Mouse (Mus musculus): ENCODE data around the gene Phpt1.
"Not testable (repeated sequence)": the region's sequence is repeated elsewhere in the genome, so short reads cannot be mapped to it uniquely, and the experiment has no call there.

Phpt1 gene

GRCm38 (mm10) chr2:25560551-25560950, 14.5 kb downstream of the Phpt1 start:
- no peak for ATAC-seq (ENCODE audit: low TSS enrichment)

DNA sequence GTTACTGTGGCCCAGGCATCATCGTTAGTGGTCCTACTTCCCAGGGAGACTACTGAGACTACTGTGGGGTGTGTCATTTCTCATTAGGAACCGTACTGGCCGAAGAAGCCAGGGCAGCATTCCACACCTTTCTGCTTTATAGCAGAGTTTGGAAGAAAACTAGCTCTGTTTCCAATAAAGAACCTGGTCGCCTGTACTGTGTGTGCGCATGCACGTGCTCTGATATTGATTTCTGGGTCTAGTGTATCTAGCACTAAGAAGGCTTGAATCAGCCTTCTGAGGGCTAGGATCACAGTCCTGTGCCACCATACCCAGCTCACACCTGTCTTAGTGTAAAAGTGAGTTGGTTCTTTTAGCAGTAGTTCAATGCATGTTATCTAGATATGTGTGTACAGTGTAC, 16.2 kb downstream of the Phpt1 start:
- no peak for ATAC-seq (ENCODE audit: low TSS enrichment)

- ATAC-seq (ENCODE audit: low TSS enrichment), result no peak
These were observed 17.1 kb downstream of the Phpt1 start for GRCm38 (mm10) chr2:25557964-25558360.

DNA sequence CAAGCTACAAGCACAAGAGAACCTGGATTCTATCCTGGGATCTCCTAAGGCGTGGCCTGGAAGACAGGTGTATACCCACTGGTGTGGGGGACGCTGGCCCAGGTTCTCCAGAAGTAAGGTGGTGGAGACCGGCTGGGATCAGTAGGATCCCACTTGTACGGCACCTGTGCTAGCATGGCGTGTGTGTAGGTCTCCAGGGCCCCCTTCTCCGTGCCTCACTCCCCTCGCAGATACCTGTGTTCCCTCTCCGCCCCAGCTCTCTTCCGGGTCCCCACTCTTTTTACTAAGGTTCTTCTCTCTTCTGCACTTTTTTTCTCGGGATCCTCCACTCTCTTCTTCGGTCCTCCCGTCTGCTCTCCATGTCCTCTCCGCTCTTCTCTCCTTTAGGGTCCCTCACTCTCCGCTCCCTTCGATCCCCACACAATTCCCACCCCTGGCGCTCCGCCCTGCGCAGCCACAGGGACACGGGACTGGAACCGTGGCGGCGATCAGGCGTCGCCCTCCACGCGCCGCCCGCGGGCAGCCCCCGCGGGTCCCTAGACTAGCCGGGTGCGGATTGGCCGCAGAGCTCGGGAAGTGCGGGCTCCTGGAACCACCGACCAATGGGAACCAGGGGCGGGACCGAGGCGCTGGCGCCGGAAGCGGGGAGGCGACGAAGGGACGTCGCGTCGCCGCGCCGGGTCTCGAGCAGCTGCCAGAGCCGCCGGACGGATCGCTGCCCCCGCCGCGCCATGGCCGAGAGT, 17.6 kb downstream of the Phpt1 start, which contains the start of gene Edf1:
Gene Edf1, plus strand, starts transcription at position 627 of the 743 bp plus-strand sequence.
- ATAC-seq (ENCODE audit: low TSS enrichment), result peak; percentile 99

GRCm38 (mm10) chr2:25556296-25556695, 18.7 kb downstream of the Phpt1 start:
- ATAC-seq (ENCODE audit: low TSS enrichment), result no peak

DNA sequence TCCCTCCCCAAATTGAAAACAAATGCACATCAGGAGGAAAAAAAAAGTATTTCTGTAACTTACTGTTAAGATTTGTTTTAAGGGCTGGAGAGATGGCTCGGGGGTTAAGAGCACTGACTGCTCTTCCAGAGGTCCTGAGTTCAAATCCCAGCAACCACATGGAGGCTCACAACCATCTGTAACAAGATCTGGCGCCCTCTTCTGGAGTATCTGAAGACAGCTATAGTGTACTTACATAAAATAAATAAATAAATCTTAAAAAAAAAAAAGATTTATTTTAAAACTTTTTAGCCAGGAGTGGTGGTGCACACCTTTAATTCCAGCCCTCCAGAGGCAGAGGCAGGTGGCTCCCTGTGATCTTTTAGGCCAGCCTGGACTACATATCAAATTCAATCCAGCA, 19.5 kb downstream of the Phpt1 start:
- not testable (repeated sequence) for ATAC-seq (ENCODE audit: low TSS enrichment)

DNA sequence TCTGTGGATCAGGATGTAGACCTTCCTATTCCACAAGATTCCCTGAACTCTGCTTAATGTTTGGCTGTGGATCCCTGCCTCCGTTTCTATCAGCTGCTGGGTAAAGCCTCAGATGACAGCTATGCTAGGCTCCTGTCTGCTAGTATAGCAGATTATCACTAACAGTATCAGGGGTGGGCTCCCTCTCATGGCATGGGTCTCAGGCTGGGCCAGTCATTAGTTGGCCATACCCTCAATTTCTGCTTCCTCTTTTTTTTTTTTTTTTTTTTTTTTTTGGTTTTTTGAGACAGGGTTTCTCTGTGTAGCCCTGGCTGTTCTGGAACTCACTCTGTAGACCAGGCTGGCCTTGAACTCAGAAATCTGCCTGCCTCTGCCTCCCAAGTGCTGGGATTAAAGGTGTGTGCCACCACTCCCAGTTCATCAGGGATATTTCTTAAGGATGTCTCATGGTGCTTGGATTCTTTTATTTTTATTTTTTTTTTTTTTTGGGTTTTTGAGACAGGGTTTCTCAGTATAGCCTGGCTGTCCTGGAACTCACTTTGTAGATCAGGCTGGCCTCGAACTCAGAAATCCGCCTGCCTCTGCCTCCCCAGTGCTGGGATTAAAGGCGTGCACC, 21.7 kb downstream of the Phpt1 start:
- not testable (repeated sequence) for ATAC-seq (ENCODE audit: low TSS enrichment)

DNA sequence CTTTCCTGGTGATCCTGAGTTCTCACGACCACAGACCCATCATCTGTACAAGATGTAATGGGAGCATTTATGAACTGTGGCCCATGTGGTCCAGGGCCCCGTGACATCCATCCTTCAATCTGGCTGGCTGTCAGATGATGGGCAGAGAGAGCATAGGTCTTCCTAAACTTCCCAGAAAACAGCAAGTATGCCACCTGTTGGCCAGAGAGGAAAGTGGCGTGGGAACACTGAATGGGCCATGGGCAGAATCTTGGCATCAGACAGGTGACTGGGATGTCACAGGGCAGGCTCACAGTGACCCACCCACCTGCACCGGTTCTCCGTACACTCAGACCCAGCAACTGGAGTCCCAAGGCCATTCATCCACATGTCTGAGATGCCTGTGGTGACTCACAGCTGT, 23.8 kb downstream of the Phpt1 start:
- ATAC-seq (ENCODE audit: low TSS enrichment), result no peak

DNA sequence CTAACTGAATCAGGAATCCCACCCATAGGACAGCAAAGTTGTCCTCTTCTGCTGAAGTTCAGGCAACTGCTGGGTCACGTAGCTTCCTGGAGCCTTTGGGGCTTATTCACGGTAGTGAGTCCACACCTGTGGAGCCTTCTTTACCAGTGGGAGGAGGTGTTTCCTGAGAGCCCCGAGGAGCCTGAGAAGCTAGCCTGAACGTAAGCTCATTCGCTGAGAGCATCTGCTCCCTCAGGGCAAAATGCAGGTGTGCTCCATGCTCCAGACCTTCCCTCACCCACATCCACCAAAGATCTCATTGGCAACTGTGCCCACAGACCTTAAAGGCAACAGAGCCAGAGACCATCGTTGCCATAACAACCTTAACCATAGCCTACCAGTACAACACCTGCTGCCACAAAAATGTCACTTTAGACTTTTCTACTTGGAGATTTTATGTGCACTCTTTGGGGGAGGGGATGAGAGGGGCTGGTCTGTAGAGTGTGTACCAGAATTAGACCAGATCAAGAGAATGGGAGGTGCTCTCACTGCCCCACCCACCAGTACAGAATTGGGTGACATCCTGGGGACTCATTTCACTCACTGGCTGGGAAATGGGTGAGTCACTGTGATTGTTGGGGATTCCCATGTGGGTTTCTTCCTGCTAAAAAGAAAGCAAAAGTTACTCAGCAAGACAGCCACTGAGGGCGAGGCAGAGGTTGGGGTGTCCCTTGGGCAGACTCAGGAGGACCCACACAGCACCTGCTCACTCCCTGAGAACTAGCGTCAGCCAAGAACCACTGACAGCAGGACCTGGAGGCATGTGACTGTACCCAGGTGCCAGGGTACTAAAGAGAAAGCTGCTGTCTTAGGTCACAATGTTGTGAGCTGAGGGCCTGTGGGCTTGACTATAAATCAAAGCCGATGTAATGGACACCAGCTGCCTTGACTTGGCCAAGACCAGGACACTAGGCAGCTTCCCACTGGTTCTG, 25.7 kb downstream of the Phpt1 start:
- ATAC-seq (ENCODE audit: low TSS enrichment), result no peak

GRCm38 (mm10) chr2:25546811-25547491, 28.1 kb downstream of the Phpt1 start, which contains the start of gene Traf2:
TSS of gene Traf2 (minus strand) at chr2:25546940.
- peak; percentile 100 for ATAC-seq (ENCODE audit: low TSS enrichment)

DNA sequence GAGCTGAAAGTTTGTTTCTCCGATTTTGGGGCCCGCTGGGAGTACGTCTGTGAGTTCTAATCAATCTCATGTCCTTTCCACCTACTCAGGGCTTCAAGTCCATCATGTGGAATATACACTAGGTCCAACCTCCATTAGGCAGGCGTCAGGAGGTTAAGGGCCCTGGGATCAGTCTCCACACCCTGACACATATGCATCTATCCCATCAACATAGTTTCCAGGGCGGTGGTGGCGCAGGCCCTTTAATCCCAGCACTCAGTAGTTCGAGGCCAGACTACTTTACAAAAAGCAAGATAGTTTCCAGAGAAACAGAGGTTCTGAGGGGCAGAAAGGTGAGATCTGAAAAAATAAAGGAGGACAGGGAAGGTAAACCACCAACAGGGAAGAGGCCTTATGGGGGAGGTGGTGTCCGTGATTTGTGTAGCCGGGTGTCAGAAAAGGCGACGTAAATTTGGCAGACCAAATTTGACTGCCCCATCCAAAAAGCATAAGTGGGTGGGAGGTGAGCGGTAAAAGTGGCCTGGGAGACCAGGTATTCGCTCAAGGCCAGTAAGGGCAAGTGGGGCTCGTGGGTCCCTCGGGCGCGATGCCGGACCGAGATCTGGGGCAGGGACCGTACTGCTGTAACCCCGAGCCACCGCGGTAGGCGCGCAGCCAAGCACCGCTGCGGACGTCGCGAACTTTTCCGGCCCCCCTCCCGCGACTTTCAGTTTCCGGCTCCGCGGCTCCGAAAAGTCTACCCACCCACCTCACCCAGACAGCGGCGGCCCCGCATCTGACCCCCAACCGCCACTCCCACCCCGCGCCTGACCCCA, 28.8 kb downstream of the Phpt1 start:
- peak; percentile 11; the same call in 1 of the 2 replicates for ATAC-seq (ENCODE audit: low TSS enrichment)

DNA sequence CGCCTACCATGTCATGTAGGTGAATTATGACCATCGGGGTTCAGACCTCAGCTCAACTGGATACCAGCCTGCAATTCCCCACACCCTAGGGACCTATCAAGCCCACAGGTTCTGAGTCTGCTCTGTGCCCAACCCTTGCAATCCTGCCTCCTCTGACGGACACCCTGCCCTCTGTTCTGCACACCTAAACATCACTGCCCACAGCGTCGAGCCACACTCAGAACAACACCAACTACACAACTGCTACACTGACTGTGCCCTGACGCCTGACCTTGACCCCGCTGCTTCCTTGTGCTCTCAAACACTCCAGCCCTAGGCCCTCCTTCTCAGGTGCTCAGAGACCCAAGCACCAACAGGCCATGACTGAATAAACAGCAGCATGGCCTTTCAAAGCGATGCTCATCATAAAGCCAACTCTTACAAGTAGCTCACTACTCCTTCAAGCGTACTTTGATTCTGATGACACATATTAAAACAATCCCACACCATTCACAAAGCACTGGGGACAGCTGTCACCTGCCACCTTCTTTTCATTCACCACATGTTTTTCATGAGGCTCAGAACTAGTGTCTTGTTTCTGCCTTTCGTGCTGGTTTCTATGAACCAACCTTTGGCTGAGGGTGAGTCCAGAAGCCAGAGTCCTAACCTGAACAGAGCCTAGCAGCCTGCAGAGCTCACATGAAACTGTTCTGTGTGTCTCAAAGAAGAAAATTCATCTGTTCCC, 33.2 kb downstream of the Phpt1 start:
- ATAC-seq (ENCODE audit: low TSS enrichment), result no peak

GRCm38 (mm10) chr2:25540541-25540948, 34.5 kb downstream of the Phpt1 start:
- ATAC-seq (ENCODE audit: low TSS enrichment), result no peak

- no peak for ATAC-seq (ENCODE audit: low TSS enrichment)
These were observed 38.5 kb downstream of the Phpt1 start for GRCm38 (mm10) chr2:25536531-25536930.

DNA sequence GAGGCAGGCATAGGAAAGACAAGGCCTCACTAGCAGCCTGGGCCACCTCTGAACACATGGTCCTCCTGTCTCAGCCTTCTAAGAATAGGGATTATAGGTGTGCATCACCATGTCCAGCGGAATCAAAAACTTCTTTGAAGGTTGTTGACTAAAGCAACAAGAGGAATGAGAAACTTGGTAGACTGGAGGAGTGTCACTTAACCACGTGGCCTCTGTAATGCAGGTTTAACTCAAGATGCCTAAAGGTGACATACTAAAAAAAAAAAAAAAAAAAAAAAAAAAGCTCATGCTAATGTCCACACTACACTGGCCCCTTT, 40.2 kb downstream of the Phpt1 start:
- ATAC-seq (ENCODE audit: low TSS enrichment), result no peak

GRCm38 (mm10) chr2:25534178-25534865, 40.7 kb downstream of the Phpt1 start:
- ATAC-seq (ENCODE audit: low TSS enrichment), result no peak

GRCm38 (mm10) chr2:25533707-25534106, 41.3 kb downstream of the Phpt1 start:
- no peak for ATAC-seq (ENCODE audit: low TSS enrichment)

DNA sequence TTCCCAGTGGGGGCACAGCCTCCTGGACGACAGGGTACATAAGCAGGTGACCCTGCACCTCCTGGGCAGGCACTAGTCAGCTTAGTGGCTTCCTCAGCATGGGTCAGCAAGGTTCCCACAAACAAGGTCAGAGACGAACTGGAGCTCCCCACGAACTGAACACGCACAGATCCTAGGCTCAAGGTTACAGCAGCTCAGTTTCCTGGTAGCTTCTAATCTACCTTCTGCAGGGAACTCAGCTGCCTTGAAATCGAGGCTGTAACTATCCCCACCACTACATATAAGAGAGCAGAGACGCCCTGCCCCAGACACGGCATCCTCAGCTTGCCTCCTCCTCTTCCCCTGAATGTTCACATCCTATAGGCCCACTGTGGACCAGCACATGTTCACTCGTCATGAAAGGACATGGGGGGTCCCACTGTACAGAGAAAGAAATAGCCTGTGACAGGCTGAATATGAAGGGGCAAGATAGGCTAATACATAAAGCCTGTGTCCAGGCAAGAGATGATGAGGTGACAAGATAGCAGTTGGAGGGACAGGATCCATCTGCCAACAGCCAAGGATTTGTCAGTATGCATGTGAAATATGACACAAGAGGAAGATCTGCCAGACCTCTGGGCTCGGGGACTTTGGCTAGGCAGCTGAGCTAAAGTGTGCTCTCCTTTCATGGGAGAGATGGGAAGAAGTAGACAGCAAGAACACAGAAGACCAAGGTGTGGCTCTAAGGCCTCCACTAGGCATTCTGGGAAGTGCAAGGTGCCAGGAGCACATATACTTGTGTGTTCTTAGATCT, 48.3 kb downstream of the Phpt1 start:
- ATAC-seq (ENCODE audit: low TSS enrichment), result no peak
